Mouse (Mus musculus) heart, embryonic 14.5 days (tissue): ENCODE results near the gene Shoc2. TPM values are rescaled to one million over a fixed set of nuclear protein-coding genes. Genes with fewer than 3 reads are reported as not detected.

Experiments
- ATAC-seq: fragments of 200-750 bp; cut with Nextera tagmentation; 2 replicates; pipeline ENCODE4 v1.8.0; 2017; ENCODE audit warnings: low read depth, moderate TSS enrichment; ENCODE audit not compliant: insufficient number of reproducible peaks, insufficient read depth, low FRiP score
- H3K27ac ChIP-seq, 2 experiments: fragments of 200-500 bp in 1 of 2; fragments of 300-500 bp in 1 of 2; sonication (generic) in 1 of 2; replicated peaks in 1 of 2; 2 replicates each; pipeline ENCODE4 v1.5.1; 2012 to 2014; ENCODE audit warnings: low read depth in 2 of 2, low read length in 2 of 2, control low read depth in 1 of 2, mild to moderate bottlenecking in 1 of 2, mixed read lengths in 1 of 2; ENCODE audit not compliant: control insufficient read depth in 1 of 2, insufficient read depth in 1 of 2
- H3K27me3 ChIP-seq: fragments of 300-500 bp; sonication (generic); 2 replicates; pipeline ENCODE4 v1.6.1; 2014; ENCODE audit warnings: mild to moderate bottlenecking, low read length, control low read depth; ENCODE audit not compliant: control insufficient read depth, insufficient read depth
- H3K36me3 ChIP-seq: fragments of 300-500 bp; sonication (generic); 2 replicates; pipeline ENCODE4 v1.6.1; 2014; ENCODE audit warnings: mild to moderate bottlenecking, control low read depth, low read length, mixed read lengths; ENCODE audit not compliant: control insufficient read depth, insufficient read depth
- H3K4me1 ChIP-seq, 2 experiments: fragments of 200-500 bp in 1 of 2; fragments of 300-500 bp in 1 of 2; sonication (generic) in 1 of 2; 2 replicates each; pipeline ENCODE4 v1.6.1; 2012 to 2014; ENCODE audit warnings: low read length in 2 of 2, control low read depth in 1 of 2, mixed read lengths in 1 of 2; ENCODE audit not compliant: control insufficient read depth in 2 of 2, insufficient read depth in 2 of 2
- H3K4me2 ChIP-seq: fragments of 300-500 bp; sonication (generic); 2 replicates; pipeline ENCODE4 v1.6.1; 2014; ENCODE audit warnings: mild to moderate bottlenecking, low read length
- H3K4me3 ChIP-seq, 2 experiments: fragments of 200-500 bp in 1 of 2; fragments of 300-500 bp in 1 of 2; sonication (generic) in 1 of 2; 2 replicates each; pipeline ENCODE4 v1.5.1; 2012 to 2014; ENCODE audit warnings: low read length in 2 of 2, mild to moderate bottlenecking in 2 of 2, control low read depth in 1 of 2, low read depth in 1 of 2, moderate library complexity in 1 of 2; ENCODE audit not compliant: control insufficient read depth in 1 of 2, insufficient read depth in 1 of 2
- H3K9ac ChIP-seq: fragments of 300-500 bp; sonication (generic); 2 replicates; pipeline ENCODE4 v1.6.1; 2014; ENCODE audit warnings: mild to moderate bottlenecking, low read length
- H3K9me3 ChIP-seq: fragments of 300-500 bp; sonication (generic); 2 replicates; pipeline ENCODE4 v1.6.1; 2016; ENCODE audit warnings: low read length, control low read depth; ENCODE audit not compliant: control insufficient read depth
- WGBS: fragments of 180-500 bp; shearing (Covaris S2); extraction: QIAGEN DNeasy Blood & Tissue Kit; methylation state at CpG from one replicate; pipeline ENCODE4 v1.1.7; 2014; 5-methylcytosine and 5-hydroxymethylcytosine counted together
- polyA plus RNA-seq: library from polyadenylated mRNA; unstranded; fragments of >200 nt; fragmentation: Nextera tagmentation; extraction: Ambion mirVana; gene quantifications from 2 replicates; pipeline ENCODE4 v1.2.1, GENCODE M21; 2014

Shoc2 gene
- polyA plus RNA-seq: 40.8 and 41.8 TPM in 2 replicates

DNA sequence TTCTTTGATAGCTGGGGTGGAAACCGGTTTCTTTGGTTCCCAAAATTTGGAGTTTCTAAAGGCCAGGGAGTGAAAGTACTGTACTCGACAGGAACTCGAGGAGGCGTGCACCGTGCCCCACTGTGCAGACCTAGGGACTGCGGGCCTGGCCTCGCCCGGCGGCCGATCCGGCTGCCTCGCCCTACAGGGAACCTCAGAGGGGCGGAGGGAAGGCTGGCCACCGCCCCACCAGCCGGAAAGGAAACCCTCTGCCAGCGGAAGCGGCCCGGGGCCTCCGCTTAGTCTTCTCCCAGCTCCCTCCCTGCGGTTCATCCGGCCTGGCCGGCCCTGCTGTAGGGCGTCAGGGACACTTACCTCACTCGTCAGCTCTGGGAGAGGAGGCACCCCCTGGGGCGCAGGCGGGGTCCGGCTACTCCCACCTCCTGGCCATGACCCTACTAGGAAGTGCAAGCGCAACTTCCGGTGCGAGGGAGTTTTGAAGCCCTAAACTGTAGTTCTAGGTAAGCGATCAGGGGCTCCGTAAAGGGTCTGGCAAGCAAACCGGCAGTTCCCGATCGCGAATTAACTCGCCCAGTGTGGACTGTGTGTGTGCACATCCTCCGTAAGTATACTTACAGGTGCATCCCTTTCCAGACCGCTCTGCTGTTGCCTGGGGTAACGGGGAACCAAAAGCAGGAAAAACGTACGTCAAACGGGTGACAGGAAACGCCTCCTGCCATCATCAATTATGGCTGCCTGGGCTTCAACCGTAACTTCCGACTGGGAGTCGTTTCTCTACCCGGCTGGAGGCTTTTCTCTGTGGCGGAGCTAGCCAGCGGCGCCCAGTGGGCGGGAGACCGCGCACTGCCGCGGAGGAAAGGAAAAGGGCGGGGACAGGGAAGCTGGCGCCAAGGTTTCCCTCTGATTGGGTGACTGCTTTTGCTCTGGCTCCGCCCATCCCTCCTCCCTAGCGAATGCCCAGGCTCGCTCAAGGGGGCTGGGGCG is at the start of gene Shoc2, which contains the start of gene Bbip1:
Shoc2 (plus strand) TSS at position 505 of the 984 bp plus-strand sequence.
Bbip1 (minus strand) TSS at position 826 of the 984 bp plus-strand sequence.
- H3K4me2 ChIP-seq: peak within 1 kb of the TSS; percentile 67
- H3K27ac ChIP-seq: peak within 1 kb of the TSS; percentile 90 to 98
- no peaks in the 10 kb centered on the region for H3K27me3 ChIP-seq
- no peaks in the 10 kb centered on the region for H3K9me3 ChIP-seq
- H3K4me3 ChIP-seq: peak within 1 kb of the TSS; percentile 85 to 93
- H3K36me3 ChIP-seq: no peaks in the 10 kb centered on the region
- ATAC-seq: peak; percentile 93
- WGBS: under 1% methylated on average over 56 of the region's 62 CpGs
- peaks cover 4 to 24% of the 10 kb centered on the region in 2 experiments; a peak in 3 of 4 replicates for H3K4me1 ChIP-seq
- peak within 1 kb of the TSS; percentile 98 for H3K9ac ChIP-seq

GRCm38 (mm10) chr19:53894538-53895121 is 49.5 kb upstream of the Shoc2 start:
- no peaks in the 10 kb centered on the region for H3K27me3 ChIP-seq
- H3K36me3 ChIP-seq: no peaks in the 10 kb centered on the region
- no peak overlapping the region for H3K4me2 ChIP-seq
- H3K4me3 ChIP-seq: no peak overlapping the region
- no peak overlapping the region for H3K9ac ChIP-seq
- ATAC-seq: no peak
- 78% methylated on average over 12 of the region's 12 CpGs for WGBS
- H3K9me3 ChIP-seq: no peaks in the 10 kb centered on the region
- no peak overlapping the region for H3K27ac ChIP-seq
- peaks cover 11 to 31% of the 10 kb centered on the region in 2 experiments for H3K4me1 ChIP-seq

- H3K9ac ChIP-seq: peak overlapping the region; percentile 21; the same call in 1 of the 2 replicates
- peaks cover 15 to 27% of the 10 kb centered on the region in 2 experiments for H3K4me1 ChIP-seq
- H3K4me3 ChIP-seq: no peak overlapping the region
- 61% methylated on average over 5 of the region's 5 CpGs for WGBS
- no peaks in the 10 kb centered on the region for H3K9me3 ChIP-seq
- no peaks in the 10 kb centered on the region for H3K36me3 ChIP-seq
- H3K27ac ChIP-seq: peak overlapping the region; percentile 20 to 64
- no peak for ATAC-seq
- no peaks in the 10 kb centered on the region for H3K27me3 ChIP-seq
- H3K4me2 ChIP-seq: no peak overlapping the region
Observed at GRCm38 (mm10) chr19:53898046-53898445, 46.1 kb upstream of the Shoc2 start.

DNA sequence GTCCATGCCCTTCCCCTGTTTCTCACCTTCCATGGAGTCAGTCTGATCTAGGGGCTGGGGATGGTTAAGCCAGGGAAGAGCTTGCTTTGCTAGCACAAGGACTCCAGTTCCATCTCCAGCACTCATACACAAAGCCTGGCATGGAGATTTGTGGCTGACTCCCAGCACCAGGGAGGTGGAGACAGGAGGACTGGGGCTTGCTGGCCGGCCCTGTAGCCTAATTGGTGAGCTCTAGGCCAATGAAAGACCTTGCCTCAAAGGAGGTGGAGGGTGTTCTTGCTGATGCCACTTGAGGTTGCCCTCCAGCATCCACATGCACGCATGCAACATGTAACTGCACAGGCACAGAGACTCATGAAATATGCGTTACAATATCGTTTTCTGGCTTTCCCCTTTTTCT is 45.6 kb upstream of the Shoc2 start:
- H3K4me2 ChIP-seq: no peak overlapping the region
- no peak overlapping the region for H3K9ac ChIP-seq
- ATAC-seq: no peak
- peaks cover 14 to 26% of the 10 kb centered on the region in 2 experiments for H3K4me1 ChIP-seq
- 82% methylated on average over 4 of the region's 4 CpGs for WGBS
- no peaks in the 10 kb centered on the region for H3K9me3 ChIP-seq
- H3K36me3 ChIP-seq: no peaks in the 10 kb centered on the region
- no peaks in the 10 kb centered on the region for H3K27me3 ChIP-seq
- H3K27ac ChIP-seq: peak overlapping the region; percentile 20 to 64
- no peak overlapping the region for H3K4me3 ChIP-seq

GRCm38 (mm10) chr19:53898970-53899900 is 44.9 kb upstream of the Shoc2 start:
- Histone ChIP-seq H3K4me1 (peaks cover 12 to 21% of the 10 kb centered on the region in 2 experiments), H3K36me3 (no peaks in the 10 kb centered on the region), H3K9me3 (no peaks in the 10 kb centered on the region), H3K27ac (no peak overlapping the region), H3K27me3 (no peaks in the 10 kb centered on the region), H3K4me3 (no peak overlapping the region), H3K9ac (no peak overlapping the region), H3K4me2 (no peak overlapping the region)
- 80% methylated on average over 25 of the region's 25 CpGs for WGBS
- ATAC-seq: no peak

DNA sequence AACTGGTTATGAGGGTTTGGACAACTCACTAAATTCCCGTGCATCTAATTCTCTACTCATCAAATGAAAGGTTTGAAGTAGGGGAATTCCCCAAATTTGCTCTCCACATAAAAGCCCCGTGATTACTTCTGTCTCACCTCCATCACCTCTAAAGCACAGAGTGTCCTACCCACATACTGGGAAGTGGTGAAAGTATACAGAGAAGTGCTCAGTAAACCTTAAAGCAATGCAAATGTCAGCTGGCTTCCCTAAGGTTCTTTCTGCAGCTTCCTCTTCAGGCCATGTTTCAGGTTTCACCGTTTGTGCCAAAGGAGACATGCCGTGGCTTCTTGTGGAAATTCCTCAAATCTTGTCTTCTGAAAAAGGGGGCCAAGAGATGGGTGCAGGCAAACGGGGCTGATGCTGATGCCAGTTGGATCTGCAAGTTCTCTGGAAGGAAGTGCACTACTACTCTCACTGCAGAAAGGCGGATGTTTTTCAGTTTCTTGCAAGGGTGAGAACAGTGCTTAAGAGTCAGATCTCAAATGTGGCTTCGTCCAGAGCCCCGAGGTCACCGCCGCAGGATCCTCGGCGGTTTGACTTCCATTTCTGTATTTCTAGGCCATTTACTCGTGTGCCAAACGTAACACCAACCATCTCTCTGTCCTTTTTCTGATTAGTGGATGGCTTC is 44.0 kb upstream of the Shoc2 start:
- 78% methylated on average over 14 of the region's 14 CpGs for WGBS
- Histone ChIP-seq H3K9me3 (no peaks in the 10 kb centered on the region), H3K9ac (no peak overlapping the region), H3K4me3 (no peak overlapping the region), H3K4me1 (peaks cover 12 to 27% of the 10 kb centered on the region in 2 experiments), H3K27me3 (no peaks in the 10 kb centered on the region), H3K36me3 (no peaks in the 10 kb centered on the region), H3K27ac (no peak overlapping the region), H3K4me2 (no peak overlapping the region)
- ATAC-seq: no peak
